Mouse (Mus musculus) brain, embryonic 14.5 days (tissue): ENCODE data around the gene Foxp4. TPM values are rescaled to one million over a fixed set of nuclear protein-coding genes. Genes with fewer than 3 reads are reported as not detected.

Experiments used
- DNase-seq: peaks from one replicate; pipeline ENCODE4 v3.0.0-alpha.2; 2011; ENCODE audit warnings: low read depth
- CTCF ChIP-seq: fragments of 200-500 bp; IDR thresholded peaks from 2 replicates; pipeline ENCODE4 v1.5.1; 2012; ENCODE audit warnings: inconsistent platforms, mild to moderate bottlenecking, moderate library complexity, borderline replicate concordance; ENCODE audit not compliant: insufficient read depth, insufficient read length; ENCODE audit errors: extremely low read depth
- POLR2A ChIP-seq: fragments of 200-500 bp; IDR thresholded peaks from 2 replicates; pipeline ENCODE4 v1.6.1; 2012; ENCODE audit warnings: mild to moderate bottlenecking, inconsistent platforms, borderline replicate concordance; ENCODE audit not compliant: poor library complexity, insufficient read depth, insufficient read length, severe bottlenecking; ENCODE audit errors: extremely low read depth
- polyA plus RNA-seq: library from polyadenylated mRNA; depleted of rRNA; stranded (reverse); fragments of >200 nt; gene quantifications from 2 replicates; pipeline ENCODE4 v1.2.3, GENCODE M21; 2012; rRNA removed

The Foxp4 gene
- 93.8 and 94.9 TPM in 2 replicates for polyA plus RNA-seq

GRCm38 (mm10) chr17:47924383-47925339, at the start of gene Foxp4:
Foxp4 (minus strand) TSS chr17:47924645.
- TF ChIP-seq POLR2A = peak; percentile 27; the same call in 1 of the 2 replicates
- no peak for TF ChIP-seq CTCF
- peak; percentile 98 for DNase-seq

- TF ChIP-seq POLR2A = no peak
- no peak for TF ChIP-seq CTCF
Measured at GRCm38 (mm10) chr17:47973563-47974472, 49.4 kb upstream of the Foxp4 start.

DNA sequence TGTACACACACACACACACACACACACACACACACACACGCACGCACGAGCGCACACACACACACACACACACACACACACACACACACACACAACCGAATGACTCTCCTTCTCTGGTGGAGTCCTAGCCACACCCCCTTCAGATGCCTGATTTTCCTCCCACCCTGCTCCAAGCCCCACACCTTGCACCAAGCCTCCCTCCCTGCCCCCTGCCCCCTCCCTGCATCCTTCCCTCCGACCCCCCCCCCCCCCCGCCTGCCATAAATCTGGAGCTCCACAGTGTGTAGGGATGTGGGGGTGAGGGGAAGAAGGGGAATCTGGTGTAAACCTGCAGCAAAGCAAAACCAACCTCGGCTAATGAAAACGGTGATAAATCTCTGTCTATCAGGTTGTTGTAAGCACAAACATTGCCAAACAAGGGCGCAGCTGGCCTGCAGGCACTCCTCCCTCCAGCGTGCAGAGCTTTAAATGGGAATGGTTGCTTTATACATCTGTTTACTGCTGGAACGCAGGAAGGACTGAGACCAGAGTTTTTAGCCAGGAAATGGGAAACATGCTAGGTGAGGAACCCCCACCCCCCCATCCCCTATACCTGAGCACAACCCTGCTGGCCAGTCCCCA, 41.5 kb upstream of the Foxp4 start:
- TF ChIP-seq CTCF = no peak
- TF ChIP-seq POLR2A = no peak
- DNase-seq = no peak

More at GRCm38 (mm10) chr17:47973563-47974472, 49.4 kb upstream of the Foxp4 start:
- DNase-seq = peak; percentile 86

GRCm38 (mm10) chr17:47958046-47958790, 33.8 kb upstream of the Foxp4 start:
- DNase-seq = no peak
- TF ChIP-seq POLR2A (no peak), CTCF (no peak)

DNA sequence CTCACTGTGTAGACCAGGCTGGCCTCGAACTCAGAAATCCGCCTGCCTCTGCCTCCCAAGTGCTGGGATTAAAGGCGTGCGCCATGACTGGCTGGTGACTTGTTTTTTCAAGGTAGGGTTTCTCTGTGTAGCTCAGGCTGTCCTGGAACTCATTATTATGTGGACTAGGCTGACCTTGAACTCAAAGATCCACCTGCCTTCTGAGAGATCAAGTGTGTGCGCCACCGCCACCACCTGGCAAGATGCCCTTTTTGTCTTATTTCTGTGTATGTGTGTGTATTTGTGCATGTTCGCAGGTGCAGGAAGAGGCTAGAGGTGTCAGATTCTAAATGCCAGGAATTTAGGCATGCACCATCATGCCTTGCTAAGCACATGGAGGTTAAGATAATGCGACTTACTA, 32.0 kb upstream of the Foxp4 start:
- no peak for DNase-seq
- TF ChIP-seq CTCF = no peak
- TF ChIP-seq POLR2A = no peak

DNA sequence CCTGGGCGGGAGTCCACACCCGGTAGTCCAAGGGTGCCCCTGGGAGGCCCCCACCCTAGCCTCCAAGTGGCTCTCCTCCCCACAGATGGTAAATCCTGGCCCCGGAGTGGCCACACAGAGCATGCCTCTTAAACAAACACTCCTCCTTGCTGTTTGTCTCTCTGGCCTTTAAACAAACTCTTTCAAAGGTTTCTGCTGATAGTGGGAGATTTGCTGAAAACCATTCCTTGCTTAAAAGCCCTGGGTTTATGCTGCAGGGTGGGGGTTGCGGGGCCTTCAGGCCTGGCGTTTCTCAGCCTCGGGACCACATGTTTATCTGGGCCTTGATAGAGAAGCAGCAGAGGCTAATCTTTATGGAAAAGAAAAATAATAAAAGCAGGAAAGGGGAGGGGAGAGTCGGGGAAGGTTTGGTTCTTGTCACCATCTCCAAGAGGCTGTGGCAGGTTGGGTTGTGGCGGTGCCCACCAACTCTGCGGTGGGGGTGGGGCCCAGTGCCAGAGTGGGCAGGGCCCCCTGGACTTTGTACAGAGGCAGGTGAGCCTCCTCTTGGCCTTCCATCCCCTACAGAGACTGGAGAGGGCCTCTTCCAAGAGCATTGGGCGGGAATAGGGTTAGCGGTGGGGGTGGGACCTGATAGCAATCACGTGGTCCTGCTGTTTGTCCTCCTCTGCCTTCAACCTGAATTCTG, 30.8 kb upstream of the Foxp4 start:
- DNase-seq = no peak
- TF ChIP-seq POLR2A (no peak), CTCF (no peak)

DNA sequence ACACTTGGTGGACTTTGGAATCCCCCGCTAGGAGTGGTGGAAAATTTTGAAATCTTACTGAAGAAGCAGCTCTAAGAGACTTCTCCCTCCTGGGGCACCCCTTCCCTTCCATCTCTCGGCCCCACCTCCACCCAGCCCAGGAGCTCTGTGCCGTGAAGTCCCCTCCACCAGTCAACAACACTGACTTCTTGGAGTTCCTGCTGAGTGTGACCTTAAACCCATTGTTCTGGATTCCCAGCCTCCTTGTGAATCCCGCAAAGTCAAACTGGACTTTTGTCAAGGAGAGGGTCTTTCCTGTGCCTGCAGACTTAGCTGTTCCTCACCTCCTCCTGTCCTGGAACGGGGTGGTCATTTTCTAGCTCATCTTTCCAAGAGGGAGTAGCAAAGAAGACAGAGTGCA, 28.8 kb upstream of the Foxp4 start:
- DNase-seq = no peak
- TF ChIP-seq POLR2A = no peak
- no peak for TF ChIP-seq CTCF

DNA sequence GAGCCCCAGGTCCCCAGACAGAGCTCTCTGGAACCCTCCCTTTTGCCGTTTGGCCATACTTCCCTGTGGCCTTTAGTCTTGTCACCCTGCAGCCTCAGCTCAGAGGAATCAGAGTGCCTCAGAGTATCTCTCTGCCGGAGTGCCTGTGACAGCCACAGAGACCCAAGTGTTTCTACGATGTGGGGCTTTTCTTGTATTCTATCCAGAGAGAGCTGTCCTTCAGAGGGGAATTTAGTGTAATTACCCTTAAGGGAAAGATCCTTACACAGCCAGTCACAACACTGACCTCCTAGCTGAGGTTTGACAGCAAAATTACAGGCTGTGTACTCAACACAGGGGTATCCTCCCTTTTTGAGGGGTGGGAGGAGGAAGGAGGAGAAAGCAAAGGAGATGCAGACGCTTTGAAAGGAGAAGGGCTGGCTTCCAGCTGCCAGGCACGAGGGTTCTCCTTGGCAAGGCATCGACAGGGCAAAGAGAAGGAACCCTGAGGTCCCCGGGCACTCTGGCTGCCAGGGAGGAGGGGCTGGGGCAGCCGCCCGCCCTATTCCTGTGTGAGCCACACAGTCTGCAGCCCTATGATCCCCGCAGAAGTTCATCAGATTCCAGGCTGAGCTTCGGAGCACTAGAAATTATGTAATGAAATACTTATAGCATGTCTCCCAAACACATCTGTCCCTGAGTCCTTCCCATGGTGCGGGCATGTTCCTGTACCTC, 28.1 kb upstream of the Foxp4 start:
- peak; percentile 84 for DNase-seq

DNA sequence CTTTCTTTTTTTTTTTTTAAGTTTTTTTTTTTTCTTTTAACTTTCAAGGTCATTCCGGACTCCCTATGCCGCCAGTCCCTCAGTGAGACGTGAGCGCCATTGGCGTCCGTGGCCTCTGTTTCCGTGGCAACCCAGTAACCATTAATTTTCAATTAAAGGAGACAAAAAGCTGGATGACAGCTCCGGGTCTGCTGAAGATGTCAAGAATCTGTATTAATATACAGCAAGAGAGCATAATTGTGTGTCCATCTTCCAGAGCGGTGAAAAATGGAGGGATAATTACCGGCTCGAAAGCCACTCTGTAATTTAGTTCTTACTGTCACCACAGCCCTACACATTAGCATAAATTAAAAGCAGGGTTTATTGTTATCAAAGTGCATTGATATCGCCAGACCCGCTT, 27.0 kb upstream of the Foxp4 start:
- TF ChIP-seq POLR2A (no peak), CTCF (no peak)
- peak; percentile 90 for DNase-seq

More for the DNA sequence above, 28.1 kb upstream of the Foxp4 start:
- TF ChIP-seq CTCF (no peak), POLR2A (no peak)
